Mouse (Mus musculus): ENCODE data around the gene Enpp1.

The Enpp1 gene

DNA sequence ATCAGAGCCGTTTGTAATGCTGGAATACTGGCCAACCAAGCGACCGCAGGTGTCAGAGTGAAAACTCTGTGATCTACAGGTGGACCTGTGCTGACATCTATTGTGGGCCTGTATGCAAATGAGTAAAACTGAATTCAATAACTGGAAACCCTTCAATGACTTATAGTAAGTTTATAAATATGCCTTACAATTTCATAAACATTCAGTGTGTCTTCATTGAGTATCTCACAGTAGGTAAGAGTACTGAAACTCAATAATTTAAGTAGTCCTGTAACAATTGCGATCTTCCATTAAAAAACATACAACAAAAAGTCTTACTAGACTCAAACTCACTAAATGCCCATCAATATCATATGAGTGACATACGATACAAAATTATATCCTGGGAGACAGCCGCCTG is 1.6 kb downstream of the Enpp1 start:
- in situ Hi-C loops (cut with MboI, MseI) = no loop called here

DNA sequence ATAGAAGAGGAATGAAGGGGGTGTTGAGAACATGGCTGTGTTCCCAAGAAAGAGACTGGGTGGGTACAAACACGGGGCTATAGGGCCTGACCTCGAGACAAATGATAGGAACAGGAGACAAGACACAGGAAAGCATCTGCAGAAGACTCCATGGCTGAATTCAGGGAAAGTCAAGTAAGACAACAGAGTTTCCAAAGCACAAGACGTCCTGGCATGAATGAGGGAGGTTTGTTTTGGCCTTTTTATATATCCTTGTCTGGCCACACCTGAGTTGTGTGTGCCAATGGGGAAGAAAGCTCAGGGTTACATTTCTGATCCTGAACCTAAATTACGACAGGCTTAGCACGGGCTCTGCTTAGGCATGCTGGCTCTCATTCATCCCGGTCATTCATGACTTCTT is 4.2 kb downstream of the Enpp1 start:
- in situ Hi-C loops (cut with MboI, MseI) = loop anchor here in 1 of 2 experiments (5.0 kb wide), 1 partner anchor 75 kb away; no protein-coding TSS in a partner anchor

DNA sequence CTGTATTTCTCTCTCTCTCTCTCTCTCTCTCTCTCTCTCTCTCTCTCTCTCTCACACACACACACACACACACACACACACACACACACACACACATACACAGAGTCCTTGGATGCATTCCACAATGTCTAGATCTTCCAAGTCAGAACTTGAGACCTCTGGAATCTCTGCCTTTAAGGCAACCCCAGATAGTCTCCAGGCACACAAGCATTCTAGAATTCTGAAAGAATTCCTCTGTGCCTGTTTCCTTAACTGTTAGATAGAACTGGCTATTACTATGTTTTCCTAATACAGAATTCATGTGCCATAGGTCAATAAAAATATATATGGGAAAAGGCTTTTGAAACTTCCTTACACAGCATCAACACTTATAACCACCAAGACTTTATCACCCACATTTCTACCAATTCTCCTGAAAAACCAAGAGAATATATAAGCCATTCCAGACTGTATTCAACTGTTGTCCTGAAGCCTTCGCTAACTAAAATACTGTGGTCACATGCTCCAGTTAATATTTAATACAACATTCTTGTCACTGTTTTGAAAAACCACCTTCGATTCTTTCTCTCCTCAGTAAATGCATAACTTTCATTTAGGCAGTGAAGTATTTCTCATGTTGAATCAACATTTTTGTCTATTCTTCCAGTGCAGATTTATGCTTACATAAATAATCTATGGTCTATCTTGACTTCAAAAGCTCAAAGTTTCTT is 5.4 kb downstream of the Enpp1 start:
- in situ Hi-C loops (cut with MboI, MseI) = loop anchor here in 1 of 2 experiments (5.0 kb wide), 1 partner anchor 74 kb away; no protein-coding TSS in a partner anchor

DNA sequence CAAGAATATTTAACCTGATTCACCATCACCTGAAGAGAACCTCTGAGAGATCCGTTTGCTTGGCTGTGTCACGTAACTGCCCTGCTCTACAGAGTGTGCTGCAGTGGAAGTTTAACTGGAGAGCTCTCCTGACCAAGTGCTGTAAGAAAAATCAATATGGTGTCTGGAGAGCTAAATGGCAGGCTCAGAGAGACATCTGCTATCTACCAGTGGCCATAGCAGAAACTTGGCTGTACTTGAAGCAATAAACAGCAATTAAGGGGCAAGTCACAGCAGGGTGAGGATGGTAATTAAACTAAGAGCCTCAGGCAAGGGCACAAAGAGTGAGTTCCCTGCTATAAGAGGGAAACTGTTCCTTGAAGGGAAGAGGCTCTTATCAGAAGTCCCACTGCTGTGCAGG is 9.3 kb downstream of the Enpp1 start:
- in situ Hi-C loops (cut with MboI, MseI) = no loop called here

DNA sequence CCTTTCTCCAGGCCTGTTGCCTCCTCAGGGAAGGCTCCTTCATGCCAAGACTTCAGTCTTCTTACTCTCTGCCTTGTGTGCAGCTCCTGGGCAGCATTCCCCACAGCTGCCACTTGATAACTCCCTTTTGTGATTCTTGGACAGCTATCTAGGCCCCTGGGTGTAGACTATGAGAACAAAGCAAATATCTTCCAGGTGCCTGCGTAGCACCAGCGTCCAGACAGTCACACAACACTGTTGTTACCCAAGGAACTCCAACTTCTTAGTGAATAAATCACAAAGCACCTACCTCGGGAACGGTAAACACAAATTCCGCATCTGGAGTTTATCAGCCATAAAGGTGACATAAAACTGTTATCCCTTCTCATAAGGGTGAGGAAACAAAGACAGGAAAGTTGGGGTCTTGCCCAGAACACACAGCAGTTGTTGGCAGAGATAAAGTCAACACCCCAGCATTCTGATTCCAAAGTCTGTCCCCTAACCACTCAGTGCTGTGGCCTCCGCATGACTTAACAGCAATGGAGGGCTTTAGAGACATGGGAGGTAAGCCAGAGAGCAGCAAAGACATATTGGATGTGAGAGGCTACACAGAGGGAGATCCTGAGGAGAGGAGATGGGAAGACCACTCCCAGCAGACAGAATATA is 13.7 kb downstream of the Enpp1 start:
- in situ Hi-C loops (cut with MboI, MseI) = no loop called here

DNA sequence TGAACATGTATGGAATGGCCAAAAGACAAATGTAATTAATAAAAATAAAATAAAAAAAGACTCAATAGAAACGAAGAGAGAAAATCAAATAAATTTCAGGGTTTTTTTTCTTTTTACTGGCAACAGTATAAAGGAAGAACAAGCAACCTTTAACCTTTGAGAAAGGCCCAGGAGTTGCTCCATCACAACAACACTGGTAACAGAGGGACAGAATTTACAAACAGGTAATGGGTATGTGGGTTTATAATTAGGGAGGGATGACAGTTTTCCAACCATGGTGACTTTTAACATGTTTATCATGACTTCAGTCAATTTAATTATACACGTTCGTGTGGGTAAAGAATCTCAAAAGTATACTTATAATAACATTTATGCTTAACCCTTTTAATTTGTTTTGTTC is 15.2 kb downstream of the Enpp1 start:
- in situ Hi-C loops (cut with MboI, MseI) = no loop called here

DNA sequence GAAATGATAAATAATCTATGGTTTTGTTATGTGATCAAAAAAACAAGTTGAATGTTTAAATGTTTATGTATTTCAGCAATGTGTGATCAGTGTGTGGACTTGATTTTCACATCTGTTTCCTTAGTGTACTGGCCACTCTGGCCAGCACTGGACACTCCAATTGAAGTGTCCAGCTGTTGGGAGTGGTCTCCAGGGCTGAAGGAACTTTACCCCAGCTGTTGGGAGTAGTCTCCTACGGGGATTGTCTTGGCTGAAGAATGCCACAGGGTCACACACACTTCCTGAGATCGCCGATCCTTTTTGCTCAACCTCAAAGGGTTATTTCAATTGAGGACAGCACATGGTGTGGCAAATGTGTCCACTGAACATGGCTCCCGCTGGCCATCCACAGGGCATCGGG is 16.2 kb downstream of the Enpp1 start:
- in situ Hi-C loops (cut with MboI, MseI) = no loop called here

DNA sequence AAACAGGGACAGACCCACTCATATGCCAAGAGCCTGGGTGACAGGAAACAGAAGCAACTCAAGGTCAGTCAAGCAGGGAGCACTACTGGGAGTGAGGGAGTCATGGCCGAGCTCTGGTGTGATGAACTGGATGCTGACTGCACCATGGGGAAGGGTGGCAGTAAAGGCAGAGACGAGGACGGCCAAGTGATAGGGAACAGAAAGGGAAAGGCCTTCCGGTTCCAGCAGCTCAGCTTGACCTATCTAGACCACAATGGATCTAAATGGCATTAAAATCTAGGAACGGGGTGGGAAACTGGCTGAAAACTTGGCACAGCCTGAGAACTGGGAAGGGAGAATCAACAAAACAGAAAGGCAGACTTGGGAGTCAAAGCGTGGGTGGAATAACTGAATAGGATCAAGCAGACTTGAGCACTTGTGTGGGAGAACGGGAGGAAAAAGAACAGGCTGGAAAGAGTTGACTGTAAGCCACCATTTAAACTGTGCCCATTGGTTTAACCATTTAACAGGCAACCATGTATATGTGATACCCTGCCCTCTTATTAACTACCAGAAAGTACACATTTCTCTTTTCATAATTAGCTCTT is 29.3 kb downstream of the Enpp1 start:
- in situ Hi-C loops (cut with MboI, MseI) = no loop called here

DNA sequence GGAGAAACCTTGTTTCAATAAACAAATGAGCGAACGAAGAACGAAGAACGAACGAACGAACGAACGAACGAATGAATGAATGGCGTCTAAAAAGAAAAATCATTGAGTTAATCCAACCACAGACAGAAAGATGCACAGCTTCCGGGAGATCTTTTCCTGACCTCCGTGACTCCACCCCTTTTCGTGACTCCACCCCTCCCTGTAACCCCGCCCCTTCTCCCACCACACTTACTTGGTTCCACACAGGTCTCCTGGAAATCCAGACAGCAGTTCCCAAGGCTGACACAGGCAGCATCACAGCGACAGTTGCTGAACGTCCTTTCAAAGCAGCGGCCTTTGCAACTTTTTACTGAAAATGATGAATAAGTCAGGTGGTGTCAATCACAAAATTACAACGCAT is 34.3 kb downstream of the Enpp1 start:
- in situ Hi-C loops (cut with MboI, MseI) = no loop called here

DNA sequence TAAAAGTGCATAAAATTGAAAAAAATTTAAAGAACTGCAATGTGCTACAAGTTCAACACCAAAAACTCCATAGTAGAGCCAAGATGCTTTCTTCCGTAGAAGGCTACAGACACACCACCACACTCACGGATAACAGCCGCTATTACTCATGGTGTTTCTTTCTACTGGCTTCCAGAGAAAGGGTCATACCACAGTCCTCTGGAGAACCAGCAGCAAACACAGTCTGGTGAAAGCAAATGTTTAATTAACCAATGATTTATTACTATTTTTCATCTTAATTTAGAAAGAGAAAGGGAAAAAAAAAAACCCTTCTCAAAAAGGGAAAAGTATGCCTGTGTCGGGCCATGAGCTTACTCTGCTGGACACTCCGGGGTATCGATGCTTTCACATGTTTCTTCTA is 37.7 kb downstream of the Enpp1 start:
- in situ Hi-C loops (cut with MboI, MseI) = no loop called here

DNA sequence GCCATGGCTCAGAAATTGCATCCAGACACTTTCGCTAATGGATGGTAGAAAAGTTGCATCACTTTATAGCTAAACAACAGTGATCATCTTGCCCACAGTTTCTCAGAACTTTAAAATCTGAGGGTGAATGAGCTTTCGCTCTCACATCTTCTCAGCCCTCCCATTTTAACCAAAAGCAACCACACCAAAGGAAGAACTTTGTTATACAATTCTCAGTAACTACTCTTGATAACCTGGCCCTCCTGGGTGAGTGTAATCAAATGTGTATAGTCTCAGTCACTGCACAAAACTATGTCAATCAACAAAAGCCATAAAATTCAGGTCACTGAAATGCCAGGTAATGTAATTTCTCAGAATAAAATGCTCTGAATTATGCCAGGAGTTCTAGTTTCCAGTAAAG is 39.0 kb downstream of the Enpp1 start:
- in situ Hi-C loops (cut with MboI, MseI) = no loop called here

DNA sequence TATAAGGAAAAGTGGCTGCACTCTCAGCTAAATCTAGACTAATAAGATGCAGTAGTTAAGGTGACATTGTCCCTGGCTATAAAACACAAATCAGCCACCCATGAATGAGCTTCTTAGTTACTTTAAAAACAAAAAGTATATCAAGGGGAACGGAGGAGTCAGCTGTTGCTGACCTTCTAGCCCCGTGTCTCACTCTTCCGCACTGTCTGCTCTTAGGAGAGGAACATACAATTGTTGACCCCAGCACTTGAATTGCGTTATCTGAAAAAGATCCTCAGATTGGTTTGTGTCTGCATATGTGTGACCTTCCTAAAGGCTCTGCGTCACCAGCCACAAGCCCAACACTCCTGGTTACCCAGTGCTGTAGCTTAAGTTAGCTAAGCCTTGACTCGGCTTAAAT is 41.4 kb downstream of the Enpp1 start:
- in situ Hi-C loops (cut with MboI, MseI) = no loop called here

DNA sequence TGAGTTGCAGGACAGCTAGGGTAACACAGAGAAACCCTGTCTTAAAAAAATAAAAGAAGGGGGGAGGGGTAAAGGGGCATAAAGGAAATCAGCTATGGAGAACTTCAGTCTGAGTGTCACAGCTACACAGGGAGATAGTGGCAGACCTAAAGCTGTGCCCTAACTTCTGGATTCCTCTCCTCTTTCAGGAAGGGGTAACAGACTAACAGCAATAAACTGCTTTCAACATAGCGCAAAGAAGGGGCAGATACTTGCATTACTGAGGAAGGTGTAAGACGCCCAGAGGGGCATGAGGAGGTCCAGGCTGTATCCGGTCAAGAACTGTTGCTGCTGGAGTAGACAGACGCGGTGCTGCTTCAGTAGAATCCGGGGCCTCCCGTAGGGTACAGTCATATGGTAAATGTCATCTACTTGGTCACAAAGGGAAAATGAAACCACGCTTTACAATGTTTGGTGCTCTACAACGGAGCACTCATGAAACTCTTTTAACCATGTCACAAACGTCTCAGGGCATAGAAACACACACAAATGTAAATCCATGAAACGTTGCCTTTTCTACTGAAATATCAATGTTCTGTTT is 60.9 kb downstream of the Enpp1 start:
- in situ Hi-C loops (cut with MboI, MseI) = no loop called here

DNA sequence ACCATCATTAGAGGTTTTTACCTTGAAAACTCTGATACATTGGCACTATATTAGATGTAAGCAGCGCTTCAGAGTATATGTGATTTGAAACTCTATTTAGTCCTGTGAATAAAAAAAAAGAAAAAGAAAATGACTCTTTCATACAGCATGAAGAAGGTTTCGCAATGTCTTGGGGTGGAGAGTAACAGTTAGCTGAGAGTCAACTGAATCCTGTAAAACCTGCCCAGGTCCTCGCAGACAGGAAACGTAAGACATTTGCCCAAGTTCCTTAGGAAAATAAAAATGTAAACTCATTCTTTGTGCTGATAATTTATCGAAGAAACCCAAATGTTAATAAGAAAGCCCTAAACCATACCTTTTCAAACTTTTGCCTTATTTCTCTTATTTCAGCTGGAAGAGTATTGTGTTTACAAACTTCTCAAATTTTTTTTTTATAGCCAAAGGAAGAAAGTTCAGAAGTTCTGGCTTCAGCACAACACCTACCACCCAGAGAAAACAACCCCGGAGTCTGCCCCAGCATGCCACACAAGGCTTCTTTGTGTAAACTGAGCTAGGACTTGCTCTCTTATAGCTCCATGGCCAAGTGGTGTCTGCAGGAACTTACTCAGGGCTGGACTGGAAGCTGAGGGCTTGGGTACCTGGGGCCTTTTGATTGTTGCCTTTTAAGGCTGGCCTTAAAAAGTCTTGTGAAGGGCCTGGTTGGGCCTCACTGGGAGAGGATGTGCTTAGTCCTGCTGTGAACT is 63.8 kb downstream of the Enpp1 start:
- in situ Hi-C loops (cut with MboI, MseI) = no loop called here

DNA sequence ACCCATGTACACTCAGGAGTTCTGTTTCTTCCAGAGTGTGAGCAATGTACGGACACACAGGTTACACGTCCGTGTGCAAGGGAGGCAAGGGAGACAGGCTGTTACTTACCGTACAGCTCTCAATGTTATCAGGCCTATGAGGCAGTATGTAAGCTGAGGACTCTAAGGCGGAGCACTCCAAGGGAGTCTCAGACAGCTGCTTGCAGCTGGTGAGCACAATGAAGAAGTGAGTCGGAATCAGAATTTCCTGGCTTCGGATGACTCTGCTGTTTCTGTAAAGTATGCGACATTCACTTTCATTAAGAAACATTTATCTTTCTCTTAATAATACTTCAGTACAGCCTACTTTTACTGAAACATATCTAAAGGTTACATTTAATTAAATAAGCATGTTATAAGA is 66.8 kb downstream of the Enpp1 start:
- in situ Hi-C loops (cut with MboI, MseI) = no loop called here

DNA sequence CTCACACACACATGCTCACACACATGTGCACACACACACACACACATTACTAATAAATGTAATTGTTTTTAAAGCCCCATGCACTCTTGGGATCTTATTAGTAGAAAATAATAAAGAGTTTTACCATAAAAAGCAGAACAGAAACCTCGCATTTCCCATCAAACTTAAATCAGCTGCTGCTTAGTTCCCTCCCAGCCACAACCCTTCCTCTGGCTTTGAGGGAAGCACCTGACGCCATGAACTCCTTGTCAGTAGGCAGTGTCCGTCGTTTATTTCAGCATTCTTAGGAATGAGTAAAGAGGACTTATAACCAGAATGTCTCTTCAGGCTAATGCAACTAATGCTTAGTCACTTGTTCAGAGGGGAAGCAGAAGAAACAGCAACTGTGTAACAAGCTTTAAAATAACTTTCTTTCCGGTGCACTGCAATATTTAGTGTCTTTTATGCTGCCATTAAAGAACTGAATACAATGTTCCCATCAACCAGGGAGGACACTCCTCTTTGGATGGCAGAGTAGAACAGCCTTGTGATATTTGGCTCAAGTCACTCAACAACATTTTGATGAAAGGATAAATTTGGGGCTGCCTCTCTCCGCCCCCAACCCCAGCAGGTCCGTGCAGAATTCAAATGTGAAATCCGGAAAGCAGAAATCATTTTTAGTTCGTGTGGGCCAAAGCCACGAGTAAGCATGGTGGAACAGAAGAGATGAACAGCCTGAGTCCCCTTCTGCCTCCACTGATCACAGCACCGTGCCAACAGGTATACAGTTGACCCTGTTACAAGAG is 69.0 kb downstream of the Enpp1 start:
- in situ Hi-C loops (cut with MboI, MseI) = no loop called here

DNA sequence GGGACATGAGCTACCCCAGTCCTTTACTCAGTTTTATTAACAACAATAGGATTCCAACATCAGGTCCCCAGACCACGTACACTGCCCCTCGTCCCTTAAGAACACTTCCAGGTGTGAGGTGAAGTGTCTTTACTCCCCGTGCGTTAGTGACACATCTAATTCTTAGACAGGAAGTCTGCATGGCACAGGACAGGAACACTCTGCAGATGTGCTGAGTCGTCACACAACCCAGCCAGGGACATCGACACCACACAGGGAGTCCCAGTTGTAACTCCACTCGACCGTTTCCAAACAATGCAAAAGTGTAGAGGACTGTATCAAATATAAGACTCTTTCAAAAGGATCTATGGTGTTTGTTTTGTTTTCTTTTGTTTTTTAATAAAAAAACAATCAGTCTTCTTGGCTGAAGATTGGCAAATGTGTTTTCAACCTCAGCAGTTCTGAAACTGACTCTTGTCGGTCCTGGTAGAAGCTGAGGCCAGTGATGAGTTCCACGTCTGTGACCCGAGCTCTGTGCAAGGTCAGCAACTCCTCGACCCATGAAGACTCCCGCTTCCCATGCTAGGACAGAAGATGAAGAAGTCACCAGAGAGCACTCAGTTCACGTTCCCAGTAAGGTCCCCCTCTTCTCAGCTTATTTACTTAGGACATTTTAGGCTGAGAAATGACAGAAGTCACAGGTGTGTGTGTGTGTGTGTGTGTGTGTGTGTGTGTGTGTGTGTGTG is 70.4 kb downstream of the Enpp1 start:
- in situ Hi-C loops (cut with MboI, MseI) = no loop called here

DNA sequence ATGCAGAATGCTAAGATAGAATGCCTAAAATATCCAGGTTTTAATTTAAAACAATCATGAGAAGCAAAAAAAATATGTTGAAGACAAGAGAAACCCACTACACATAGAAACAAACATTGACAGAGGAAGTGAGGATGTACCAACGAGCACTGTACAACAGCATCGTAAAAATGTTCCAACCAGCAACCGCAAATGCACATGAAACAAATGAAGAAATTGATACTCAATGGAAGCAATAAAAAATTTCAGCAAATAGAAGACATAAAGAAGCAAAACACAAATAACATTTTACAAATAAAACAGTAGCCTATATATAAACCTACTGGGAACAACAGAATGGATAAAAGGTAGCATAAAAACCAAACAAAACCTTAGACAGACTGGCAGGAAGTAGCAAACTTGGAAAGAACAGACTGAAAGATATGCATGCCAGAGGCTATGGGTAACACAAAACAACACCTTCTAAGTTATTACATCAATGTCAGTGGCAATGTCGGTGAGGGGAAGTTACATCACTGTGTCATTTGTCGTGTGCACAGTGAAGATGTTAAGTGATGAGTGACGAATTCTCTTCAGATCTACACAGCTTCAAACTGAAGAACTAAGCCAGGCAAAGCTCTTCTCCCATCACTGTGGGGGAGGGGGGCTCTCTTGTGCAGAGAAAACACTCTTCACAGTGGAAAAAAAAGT is 71.6 kb downstream of the Enpp1 start:
- in situ Hi-C loops (cut with MboI, MseI) = no loop called here

DNA sequence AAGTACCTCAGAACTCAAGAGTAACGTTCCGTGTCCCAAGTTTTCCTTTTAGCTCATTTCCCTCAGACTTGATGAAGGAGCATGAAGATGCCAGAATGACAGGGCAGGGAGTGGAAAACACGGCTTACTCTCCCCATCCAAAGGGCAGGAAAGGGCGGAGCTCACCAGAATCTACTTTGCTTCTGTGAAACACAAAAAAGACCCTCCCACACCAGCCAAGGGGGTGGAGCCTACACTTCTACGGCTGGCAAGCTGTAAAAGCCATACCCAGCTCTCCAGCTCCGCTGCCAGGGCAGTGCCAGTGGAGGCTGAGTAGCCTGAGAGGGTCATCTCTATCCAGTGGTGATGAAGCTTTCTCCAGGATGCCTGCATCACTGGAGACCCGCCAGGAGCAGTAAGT is 72.4 kb downstream of the Enpp1 start:
- in situ Hi-C loops (cut with MboI, MseI) = loop anchor here in 1 of 2 experiments (10.0 kb wide), 1 partner anchor 225 kb away; the partner anchor contains the start of gene Med23

Data from T-helper 17 cell (primary cell).